Mouse (Mus musculus): ENCODE results near the gene Fam136a.
"Not testable (repeated sequence)": the region's sequence is repeated elsewhere in the genome, so short reads cannot be mapped to it uniquely, and the experiment has no call there.

The Fam136a gene

DNA sequence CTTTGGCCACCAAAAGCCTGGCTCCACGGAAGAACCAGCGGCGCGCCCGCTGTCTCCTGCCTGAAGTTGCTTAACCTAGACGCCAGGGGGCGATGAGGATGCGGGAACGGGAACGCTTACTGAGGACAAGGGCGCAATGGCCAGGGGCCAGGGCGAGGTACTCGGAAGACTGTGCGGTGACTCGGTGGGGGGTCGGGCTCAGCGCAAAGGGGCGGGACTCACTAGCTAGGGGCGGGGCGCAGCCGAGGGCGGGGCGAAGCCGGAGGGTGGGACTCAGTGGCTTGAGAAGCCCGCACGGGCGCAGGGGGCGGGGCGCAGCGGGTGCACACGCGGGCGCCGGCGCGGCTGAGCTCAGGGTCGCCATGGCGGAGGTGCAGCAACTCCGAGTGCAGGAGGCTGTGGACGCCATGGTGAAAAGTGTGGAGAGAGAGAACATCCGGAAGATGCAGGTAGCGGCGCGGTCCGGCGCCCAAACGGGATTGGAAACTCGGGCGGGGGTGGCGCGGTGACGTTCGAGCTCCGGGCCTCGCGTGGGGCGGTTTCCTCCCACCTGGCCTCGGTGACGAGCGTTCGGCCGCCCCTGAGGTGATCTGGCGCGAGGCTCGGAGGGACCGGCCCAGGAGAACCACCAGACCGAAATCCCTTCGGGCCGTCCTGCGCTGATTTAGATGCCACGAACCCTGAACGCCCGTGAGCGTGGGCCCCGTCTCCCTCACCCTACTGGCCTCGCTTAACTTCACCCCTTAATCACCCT is at the start of gene Fam136a:
TSS of gene Fam136a (plus strand) at position 276 of the 754 bp plus-strand sequence.
- DNase-seq (ENCODE audit: low read depth, low spot score): peak; percentile 95

DNA sequence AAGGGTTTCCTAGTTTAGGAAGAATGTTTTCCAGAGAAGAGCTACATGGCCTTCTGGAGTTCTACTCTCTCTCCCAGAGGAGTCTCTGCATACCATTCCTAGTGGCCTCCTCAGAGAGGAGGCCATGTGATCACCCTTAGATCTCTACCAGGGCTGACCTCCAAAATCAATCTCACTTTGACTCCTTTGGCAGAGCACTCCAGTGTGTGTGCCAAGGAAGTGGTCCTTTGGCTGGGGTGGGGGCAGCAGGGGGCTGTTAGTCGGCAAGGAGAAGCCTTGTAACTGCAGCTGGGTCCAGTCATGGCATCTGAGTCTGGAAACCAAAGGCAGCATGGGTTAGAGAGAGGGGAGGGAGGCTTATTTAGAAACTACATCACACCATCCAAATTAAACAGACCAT is 48.4 kb upstream of the Fam136a start:
- no peak for DNase-seq (ENCODE audit: low read depth, low spot score)

DNA sequence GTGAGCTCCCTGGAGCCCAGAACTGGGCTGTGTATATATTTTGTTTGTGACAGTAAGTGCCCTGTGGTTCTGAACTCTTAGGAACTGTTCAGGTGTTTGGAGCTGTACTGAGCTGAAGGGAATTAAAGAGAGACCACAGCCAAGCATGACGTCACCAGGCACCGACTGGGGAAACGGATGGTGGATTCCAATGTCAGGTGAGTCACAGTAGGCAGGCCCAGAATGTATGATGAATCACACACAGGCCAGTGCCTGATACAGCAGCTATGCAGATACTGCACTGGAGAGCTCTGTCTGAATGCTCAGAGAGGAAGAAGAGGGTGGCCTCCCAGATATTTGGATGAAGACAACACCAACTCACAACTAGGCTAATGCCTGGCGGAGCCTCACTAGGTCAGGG is 46.6 kb upstream of the Fam136a start:
- DNase-seq (ENCODE audit: low read depth, low spot score): peak; percentile 18

DNA sequence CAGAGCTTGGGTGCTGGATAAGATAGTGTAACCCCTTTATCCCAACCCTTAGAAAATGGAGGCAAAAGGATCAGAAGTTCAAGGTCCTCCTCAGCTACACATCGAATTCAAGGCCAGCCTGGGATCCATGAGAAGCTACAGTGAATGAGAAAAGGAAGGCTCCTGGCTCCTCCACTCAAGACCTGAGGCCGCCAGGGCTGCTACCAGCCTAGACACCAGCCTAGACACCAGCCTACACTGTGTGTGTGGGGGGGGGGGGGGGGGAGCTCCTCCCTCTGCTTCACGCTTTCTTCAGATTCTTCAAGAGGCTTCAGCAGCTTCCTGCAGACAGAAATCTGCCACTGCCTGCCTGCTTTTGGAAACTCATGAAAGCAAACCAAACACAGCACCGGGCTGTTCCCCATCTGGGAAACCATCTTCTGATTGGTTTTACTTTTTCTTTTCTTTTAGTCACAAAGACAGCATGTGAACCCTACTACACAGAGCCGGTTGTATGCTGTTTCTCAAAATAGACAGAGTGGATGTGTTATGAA is 43.3 kb upstream of the Fam136a start:
- DNase-seq (ENCODE audit: low read depth, low spot score): peak; percentile 21

DNA sequence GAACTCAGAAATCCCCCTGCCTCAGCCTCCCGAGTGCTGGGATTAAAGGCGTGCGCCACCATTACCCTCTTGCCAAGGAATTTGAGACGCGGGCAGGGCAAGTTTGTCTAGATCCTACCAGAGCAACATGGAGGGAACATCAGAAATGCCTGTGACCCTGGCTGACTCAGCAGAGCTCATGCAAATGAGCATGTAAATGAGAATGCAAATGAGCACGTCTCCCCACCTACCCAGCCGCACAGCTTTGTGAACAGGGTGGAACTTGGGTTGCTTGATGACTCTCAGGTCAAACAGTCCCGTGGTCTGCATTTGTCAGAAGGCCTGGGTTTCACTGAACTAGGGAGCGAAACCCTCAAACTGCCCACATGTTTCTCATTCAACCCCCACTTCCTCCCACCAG is 42.5 kb upstream of the Fam136a start:
- DNase-seq (ENCODE audit: low read depth, low spot score): no peak

DNA sequence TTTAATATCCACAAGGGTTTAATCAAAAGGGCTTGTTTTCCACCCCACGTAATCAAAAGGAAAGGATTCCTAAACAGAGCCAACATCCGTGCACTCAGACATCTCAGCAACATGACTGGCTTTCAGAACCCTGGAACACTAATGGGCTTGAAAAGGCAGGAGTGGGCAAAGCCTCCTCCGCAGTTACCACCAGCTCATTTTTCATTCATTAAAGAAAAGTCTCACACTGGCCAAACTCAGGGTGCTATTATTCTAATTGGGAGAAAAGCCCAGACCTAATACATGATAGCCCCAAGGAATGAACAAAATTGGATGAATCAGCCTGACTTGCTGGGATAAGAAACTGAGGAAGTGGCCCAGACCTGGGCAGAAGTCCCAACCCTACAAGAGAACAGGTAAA is 41.0 kb upstream of the Fam136a start:
- no peak for DNase-seq (ENCODE audit: low read depth, low spot score)

DNA sequence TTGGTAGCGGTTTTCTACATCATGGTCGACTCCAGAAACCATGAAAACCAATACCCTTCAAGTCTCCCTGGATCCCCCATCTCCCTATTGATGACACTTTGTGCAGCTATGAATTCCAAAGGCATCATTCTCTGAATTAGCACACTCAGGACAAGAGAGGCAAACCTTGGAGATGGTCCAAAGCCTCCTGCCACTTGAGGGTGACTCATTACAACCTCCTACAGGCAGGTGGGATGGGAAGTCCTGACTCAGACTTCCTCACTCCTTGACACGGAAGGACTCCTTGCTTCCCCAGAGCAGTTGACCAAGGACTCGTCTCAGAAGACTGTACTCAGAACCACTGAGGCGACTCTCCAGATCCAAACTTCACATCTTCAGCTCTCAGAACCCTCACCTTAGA is 39.8 kb upstream of the Fam136a start:
- DNase-seq (ENCODE audit: low read depth, low spot score): no peak

DNA sequence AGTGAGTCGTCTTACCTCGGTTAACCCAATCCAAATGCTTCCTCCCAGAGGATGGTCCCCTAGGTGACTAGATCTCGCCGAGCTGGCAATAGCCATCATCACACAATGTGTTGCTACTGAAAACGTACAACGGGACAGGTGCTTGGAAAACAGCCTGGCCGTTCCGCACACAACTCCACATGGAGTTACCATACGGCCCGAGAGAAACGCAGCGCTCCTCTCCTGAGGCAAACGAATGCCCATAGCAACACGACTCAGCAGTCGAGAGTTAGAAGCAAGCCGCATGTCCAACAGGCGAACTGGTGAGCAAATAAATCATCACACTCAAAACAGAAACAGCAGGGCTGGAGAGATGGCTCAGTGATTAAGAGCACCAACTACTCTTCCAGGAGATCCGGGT is 38.6 kb upstream of the Fam136a start:
- no peak for DNase-seq (ENCODE audit: low read depth, low spot score)

DNA sequence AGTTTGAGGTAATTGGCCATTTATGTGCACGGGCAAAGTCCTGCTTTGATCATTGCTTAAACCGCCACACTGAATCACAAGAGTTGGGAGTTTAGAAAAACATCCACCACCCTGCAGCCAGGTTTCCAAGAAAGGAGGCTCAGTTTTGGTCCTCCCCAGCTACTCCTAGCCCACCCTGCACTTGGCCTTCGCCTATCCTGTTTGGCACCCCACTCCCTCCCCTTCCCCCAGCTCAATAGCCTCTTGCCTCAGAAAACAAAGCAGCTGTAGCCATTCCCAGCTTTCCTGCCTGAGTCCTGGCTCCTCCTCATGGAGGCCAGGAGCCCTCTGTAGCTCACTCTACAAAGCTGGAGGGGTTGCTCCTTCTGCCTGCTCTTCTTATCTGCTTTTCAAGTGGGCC is 37.1 kb upstream of the Fam136a start:
- DNase-seq (ENCODE audit: low read depth, low spot score): no peak

DNA sequence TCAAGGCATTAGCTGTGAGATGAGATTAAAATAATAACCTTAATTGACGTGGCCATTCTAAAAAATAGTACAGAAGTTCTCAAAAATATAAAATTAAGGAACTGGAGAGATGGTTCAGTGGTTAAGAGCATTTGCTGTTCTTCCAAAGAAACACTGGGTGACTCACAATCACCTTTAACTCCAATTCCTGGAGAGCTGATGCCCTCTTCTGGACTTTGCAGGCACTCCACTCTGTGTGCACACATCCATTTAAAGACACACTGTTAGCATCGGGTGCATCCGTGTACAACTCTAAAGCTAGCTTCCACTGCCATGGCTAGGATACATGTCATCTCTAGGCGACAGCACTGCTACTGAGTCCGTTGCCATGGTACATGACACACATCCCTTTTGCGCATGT is 35.5 kb upstream of the Fam136a start:
- DNase-seq (ENCODE audit: low read depth, low spot score): no peak

DNA sequence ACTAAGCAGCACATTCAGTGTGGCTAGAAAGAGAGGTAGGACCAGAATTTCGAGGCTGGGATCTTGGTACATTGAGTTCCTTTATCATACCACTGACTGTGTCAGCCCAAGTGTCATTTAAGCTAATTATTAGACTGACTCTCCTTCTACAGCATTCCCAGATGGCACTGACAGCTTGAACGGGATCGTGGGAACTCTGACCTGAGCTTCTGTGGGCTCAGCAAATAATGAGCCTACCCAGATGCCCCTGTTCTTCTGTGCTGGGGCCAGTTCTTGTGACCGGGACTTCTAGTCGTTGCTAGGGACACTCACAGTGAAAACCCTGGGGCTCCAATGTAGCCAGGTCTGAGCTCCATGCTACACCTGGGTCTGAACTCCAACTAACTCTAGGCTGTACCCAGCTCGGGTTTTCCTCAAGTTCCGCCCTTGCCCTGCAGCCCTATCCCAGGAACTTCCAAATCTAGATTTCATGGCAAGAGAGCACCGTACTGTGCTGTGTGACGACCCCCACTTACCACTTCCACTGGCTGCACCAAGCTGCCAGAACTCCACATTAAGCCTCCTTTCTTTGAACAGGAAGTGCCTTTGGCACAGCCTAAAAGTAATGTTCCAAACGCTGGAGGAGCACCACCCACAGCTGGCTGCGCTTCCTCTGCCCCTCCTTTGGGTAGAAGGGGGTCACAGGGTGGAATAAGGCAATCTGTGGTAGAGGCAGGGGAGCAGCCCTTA is 30.2 kb upstream of the Fam136a start:
- no peak for DNase-seq (ENCODE audit: low read depth, low spot score)

DNA sequence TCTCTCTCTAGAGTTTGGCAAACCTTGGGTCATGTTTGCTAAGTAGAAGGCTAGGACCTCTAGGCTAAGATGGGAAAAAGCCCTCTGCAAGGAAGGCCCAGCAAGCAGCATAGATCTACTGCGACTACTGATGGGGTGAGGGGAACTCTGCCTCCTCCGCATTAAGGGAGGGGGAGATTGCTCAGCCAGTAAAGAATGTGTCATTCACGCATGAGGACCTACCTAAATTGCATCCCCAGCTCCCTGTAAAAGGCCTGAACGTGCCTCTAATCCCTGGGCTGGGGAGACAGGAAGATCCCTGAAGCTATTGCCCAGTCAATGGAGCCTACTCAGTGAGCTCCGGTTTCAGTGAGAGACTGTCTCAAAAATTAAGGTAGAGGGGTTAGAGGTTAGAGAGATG is 29.6 kb upstream of the Fam136a start:
- no peak for DNase-seq (ENCODE audit: low read depth, low spot score)

DNA sequence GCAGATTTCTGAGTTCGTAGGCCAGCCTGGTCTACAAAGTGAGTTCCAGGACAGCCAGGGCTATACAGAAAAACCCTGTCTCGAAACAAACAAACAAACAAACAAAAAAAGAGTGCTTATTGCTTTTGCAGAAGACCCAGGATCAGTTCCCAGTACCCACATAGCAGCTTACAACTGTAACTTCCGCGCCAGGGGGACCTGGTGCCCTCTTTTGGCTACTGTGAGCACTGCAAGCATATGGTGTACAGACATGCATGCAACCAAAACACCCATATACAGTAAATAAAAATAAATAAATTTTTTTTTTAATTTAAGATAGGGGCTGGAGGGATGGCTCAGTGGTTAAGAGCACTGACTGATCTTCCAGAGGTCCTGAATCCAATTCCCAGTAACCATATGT is 29.1 kb upstream of the Fam136a start:
- not testable (repeated sequence) for DNase-seq (ENCODE audit: low read depth, low spot score)

DNA sequence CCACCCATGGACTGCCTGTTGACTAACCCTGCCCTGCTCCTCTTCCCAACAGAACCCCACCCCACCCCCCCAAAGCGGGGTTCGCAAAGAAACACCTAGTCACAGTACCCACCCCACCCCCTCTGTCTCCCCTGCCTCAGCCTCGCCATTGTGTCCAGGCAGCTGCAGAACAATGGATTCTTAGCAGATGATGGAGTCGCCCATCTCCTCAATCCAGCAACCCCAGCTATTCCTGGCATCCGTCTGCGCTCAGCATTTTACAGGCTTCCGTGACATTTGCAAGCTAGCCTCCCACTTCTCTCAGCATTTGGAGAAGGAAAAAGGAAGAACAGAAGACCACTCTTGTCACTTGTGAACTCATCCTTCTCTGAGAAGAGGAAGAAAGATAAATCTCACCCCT is 21.8 kb upstream of the Fam136a start:
- DNase-seq (ENCODE audit: low read depth, low spot score): peak; percentile 44

DNA sequence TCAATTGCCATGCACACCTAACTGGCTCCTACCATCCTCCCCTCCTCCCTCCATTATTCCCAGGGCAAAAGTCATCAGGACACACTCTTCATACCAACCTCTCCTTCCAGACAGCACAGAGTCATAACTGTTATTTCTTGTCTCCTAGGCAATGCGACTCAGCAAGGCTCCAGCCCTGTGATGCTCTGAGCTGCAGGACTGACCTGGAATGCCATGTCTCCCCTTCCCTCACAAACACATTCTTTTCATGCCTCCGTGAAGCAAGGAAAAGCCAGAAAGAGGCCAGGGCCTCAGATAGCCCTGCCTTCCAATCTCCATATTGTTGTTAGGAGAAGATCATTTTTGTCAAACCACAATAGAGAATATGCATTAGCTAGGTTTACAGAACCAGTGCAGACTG is 19.4 kb upstream of the Fam136a start:
- DNase-seq (ENCODE audit: low read depth, low spot score): no peak

DNA sequence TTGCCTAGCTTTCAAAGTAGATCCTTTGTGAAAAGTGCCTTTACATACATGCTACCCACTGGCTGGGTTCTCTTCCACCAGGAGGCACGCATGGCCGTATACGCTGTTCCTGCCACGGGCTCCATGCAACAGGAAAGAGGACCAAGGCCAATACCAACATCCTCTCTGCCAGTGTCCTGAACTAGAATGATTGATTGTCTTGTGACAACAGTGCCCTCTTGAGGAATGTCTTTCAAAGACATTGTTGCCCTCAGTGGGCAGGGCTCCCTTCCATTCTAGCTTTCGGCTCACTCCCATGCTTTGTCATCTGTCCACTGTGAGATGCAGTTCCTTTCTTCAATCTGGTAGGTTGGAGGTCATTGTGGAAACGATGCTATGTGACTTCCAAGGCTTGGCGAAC is 16.2 kb upstream of the Fam136a start:
- DNase-seq (ENCODE audit: low read depth, low spot score): no peak

DNA sequence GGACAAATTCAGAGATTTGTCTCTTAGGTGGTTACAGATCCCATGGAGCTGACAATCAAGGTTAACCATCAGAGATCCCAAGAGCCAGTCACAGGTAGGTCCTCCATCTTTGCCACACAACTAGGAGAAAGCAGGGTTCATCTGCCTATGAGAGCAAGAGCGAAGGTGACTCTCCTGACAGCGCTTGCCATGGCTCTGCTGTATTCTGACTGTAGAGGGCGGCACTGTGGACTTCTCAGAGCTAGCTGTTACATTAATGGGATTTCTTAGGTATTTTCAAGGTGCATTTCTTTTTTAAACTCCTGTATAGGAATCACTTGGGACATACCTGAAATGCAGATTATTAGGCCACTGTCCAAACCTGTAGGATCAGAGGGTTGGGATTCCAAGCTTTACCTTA is 10.5 kb upstream of the Fam136a start:
- no peak for DNase-seq (ENCODE audit: low read depth, low spot score)

DNA sequence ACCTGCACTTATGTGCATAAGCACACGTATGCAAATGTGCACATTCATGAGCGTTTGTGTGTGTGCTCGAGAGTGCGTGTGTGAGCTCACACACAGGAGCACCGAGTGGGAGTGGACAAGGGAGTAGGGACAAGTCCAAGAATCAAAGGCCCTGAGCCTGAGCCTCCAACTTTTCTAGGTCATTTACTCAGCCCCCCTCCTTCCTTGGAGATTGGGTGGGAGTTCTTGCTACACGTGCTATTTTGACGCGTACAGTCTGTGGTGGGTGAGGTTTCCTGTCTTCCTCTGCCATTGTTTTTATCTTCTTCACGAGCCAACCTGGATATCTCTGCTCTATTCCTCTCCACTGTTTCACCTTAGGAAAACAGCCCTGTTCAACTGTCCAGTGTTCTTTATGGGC is 8.5 kb upstream of the Fam136a start:
- DNase-seq (ENCODE audit: low read depth, low spot score): no peak

DNA sequence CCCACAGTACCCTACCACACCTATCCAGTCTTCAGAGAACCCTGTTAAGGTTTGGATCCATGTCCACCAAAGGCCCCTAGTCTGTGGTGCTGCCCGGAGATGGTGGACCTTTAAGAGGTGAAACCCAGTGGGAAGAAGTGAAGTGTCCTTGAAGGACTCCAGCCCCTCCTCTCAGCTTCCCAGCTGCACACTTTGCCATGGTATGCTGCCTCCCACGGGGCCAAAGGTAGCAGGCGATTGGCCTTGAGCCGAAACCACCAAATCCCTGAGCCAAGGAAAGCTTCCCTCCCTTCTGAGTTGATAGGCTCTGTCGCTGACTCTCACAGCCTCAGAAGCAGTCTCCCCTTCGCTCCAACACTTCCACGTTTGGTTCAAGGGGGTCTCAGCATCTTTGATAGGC is 4.8 kb upstream of the Fam136a start:
- DNase-seq (ENCODE audit: low read depth, low spot score): no peak

DNA sequence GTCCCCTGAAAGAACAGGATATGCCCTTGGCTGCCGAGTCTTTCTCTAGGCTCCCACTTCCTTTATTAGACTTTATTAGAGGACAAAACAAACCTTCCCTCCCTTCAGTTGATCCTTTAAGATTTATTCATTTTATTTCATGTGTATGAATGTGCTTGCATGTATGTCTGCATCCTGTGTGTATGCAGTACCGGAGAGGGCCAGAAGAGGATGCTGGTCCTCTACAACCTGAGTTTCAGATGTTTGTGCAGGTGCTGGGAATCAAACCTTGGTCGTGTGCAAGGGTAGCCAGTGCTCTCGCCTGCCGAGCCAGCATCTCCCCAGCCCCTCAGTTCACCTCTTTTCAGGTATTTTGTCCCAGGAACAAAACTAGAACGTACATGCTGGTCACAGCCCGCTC is 4.1 kb upstream of the Fam136a start:
- no peak for DNase-seq (ENCODE audit: low read depth, low spot score)

DNA sequence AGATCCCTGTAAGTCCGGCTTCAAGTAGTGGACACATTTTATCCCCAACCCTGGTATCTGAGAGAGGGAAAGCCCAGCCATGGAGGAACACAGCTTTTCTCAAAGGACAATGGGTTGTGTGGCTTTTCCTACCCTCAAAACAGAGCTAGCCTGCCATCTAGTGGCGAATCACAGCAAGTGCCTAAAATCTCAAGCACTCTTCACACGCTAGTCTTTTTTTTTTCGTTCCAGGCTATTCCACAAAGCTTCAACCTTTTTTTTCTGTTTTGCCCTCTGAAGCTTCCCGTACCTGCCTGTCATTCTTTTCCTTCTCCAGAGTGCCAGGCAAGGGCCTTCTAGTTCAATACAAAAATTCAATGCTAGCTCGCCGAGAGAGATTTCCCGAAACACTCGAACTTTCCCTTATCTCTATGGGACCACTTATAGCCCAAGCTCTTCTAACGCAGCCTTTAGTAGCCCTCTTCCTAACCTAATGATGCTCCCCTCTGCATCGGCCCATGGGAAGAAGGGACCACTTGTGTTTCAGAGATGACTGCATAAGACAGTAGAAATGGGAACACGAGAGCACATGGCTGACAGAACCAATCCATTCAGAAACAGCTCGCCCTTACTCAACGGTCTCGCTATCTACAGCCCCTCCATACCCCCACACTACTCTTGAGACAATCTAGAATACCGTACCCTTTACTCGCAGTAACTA is 854 bp upstream of the Fam136a start:
- peak; percentile 58 for DNase-seq (ENCODE audit: low read depth, low spot score)

DNA sequence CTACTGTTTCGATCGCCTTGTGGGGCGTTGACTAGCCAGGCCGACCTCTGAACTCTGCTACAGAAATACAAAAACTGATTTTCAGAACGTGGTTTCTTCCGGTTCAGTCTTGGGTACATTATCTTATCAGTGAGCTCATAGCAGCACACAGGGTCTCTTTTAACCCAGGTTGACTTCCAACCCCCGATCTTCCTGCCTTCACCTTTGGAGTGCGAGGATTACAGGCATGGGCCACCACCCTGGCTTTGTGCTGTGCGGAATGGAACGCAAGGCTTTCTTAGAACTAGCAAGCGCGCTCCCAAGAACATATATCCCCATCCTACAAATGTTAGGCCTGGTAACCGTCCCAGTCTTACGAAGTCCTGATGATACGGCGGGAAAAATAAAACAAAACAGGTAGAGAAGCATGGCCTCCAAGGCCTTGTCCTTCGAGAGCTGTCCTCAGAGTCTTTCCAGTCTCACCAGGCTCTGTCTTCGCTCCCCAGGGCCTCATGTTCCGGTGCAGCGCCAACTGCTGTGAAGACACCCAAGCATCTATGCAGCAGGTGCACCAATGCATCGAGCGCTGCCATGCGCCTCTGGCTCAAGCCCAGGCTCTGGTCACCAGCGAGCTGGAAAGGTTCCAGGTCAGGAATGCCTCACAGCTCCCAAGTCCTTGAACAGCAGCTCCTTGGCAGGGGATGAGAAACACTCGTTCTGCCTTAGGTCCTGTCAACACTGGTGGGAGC is 843 bp downstream of the Fam136a start:
- DNase-seq (ENCODE audit: low read depth, low spot score): no peak

Measured in telencephalon, adult 2 months (tissue).